Mouse (Mus musculus): ENCODE results near the gene E330017A01Rik.

E330017A01Rik gene

DNA sequence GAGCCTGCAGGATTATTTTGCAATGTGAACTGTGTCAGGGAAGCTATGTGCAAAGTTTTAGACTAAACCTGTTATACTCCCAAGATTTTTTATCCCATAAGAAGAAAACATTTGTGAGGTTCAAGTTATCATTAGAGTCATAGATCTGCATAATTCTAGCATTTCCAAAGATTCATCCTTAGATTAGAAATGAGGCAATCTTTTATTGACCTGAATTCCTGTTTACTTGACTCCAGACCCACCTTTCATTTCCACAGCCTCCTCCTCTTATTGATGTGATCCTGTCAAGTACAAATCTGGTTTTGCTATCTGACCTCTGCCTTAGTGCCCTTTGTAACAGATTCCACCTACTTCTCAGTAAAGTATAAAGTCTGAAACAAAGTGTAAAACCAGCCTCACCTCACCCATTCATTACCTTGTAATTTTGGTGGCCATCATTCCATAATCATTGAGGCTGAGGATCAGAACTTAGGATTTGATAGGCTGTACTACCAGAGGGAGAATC lies 23.8 kb upstream of the E330017A01Rik start:
- no peak for DNase-seq

DNA sequence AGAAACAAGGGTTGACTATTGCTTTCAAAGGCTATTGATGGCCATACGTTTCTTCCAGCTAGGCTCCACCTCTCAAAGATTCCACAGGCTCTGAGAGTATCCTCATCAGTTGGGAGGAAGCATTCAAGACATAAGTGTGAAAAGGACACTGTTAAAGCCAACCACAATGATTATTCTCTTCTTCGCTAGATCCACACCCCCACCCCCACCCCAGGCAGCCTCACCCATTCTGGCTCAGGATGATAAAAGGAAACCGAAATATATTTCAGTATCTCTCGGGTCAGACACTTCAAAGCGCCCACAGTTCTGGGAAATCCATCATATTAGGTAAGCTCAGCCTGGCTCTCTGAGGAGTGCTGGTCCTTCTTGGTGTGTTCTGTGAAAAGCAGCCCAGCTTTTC lies 23.3 kb upstream of the E330017A01Rik start:
- no peak for DNase-seq

DNA sequence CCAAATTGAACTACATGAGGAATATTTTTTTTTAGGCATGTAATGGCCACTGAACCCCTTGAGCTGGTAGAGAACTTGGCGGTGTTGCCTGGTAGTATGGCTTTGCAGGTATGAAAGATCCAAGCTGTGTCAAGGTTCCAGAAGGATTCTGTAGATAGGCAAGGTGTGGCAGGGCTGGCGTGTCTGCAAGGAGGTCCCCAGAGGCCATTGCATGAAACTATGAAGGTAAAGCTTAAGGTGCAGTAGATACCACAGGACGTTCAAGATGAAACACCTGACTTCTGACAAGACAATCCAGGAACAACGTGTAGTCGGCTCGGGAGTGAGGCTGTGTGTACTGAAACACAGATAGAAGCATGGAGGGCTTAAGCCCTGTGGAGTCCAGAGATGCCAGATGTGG lies 20.1 kb upstream of the E330017A01Rik start:
- DNase-seq = no peak

DNA sequence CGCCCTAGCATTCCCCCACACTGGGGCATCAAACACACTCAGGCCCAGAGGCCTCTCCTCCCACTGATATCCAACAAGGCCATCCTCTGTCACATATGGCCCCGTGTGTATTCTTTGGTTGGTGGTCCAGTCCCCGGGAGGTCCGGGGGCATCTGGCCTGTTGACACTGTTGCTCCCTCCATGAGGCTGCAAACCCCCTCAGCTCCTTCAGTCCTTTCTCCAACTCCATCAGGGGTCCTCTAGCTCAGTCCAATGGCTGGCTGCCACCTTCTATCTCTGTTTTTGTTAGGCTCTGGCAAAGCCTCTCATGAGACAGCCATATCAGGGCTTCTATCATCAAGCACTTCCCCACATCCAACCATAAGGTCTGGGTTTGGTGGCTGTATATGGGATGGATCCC lies 18.0 kb upstream of the E330017A01Rik start:
- no peak for DNase-seq

DNA sequence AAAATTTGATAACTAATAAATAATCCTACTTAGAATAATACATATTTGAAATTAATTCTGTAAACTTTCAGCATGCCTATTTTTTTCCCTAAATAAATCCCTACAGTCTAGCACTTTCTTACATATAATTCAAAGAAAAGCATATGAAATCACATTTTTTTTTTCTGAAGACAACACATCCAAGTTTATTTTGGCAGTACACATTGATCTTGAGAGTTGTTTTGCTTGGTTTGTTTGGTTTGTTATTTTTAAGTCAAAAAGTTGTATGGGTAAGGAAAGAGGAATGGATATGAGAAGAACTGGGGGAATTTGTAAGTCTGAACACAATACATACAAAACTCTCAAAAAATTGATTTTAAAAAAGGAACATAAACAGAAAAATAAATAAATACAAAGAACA lies 17.2 kb upstream of the E330017A01Rik start:
- no peak for DNase-seq

DNA sequence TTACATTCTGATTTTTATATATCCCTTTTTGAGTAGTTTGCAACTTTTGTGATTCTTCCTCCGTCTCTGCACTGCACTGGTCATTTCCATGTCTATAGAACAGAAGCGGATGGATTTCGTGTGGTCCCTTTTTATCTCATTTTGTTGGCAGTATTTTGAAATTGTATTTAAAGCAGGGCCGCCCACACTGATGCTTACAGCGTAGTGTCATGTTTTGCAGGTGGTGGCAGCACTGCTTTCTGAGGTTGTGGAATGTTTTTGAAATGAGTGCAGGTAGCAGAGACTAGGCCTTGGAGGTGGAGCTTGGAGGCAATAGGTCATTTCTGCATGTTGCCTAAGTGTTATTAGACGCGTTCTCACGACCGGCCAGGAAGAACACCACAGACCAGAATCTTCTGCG lies 11.4 kb upstream of the E330017A01Rik start:
- no peak for DNase-seq

DNA sequence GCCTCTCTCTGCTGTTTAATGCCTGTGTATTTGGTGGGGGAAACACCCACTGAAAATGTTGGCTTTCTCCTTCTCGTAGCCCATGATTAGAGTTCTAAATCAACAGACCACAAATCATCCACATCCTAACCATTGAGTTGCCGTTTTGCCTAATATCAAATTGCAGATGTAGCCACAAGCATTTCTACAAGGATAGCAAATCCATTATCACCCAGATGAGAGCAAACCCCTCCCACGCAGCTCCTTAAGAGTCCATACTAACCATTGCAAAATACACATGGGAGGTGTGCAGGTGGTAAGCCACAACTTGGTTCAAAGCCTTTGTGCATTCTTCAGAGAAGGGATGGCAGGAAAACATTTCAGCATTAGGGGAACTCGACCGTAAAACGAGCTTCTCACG lies 523 bp downstream of the E330017A01Rik start:
- no peak for DNase-seq

DNA sequence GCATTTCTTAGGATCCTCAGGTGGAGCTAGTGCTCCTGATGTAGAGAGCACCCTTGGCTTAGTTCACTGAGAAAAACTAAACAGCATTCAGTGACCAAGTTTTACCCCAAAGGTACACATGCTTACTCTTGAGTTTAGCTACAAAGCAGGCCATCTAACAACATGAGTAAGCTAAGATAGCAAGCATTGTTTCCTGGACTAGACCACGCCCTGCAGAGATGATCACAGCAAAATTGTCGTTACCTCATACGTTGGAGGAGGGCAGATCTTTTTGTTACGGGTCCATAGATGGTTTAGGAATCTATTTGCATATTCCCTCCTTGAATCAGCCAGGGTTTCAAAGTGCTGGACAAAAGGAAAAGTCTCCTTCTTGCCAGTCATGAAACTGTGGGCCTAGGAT lies 1.1 kb downstream of the E330017A01Rik start:
- DNase-seq = no peak

DNA sequence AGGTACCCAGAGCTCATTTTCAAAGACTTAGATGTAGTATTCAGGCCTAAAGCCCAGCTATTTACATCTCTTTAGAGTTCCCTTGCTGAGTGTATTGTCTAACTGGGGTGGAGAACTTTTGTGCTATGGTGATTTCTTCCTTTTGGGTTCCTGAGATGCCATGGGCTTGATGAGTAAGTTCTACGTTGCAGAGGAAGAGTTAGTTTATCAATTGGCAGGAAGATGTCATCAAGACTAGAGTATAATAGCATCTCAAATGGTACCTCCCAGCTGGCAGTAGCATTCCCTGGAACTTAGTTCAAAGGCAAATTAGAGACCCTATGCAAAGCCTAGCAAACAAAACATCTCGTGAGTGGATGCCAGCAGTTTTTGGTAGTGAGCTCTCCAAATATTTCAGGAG lies 2.7 kb downstream of the E330017A01Rik start:
- no peak for DNase-seq

DNA sequence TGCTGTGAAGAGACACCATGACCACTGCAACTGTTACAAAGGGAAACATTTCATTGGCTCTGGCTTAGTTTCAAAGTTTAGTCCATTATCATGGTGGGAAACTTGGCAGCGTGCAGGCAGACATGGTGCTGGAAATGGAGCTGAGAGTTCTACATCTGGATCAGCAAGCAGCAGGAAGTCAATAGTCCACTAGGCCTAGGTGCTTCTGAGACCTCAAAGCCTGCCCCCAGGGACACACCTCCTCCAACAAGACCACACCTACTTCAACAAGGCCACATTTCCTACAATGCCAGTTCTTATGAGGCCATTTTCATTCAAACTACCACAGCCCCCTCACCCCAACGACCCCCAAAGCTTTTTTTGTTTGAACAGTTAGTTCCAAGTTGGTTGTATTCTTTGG lies 8.8 kb downstream of the E330017A01Rik start:
- DNase-seq = no peak

DNA sequence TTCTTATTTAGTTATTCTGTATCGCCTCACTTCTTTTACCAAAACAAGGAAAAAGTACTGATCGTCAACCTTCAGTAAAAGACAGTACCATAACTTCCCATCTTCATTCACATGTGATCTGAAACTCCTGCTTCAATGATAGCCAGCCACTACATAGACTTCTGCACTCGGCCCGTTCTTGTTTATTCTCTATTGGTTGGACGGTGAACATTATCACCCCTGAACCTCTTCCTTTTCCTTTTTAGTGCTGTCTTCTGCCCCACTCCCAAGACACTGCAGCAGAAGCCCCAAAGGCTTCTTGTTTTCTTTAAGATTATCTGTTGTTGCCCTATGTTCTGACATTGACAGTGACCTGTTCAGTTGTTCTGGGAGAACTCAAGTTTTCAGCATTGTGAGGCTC lies 9.6 kb downstream of the E330017A01Rik start:
- no peak for DNase-seq

DNA sequence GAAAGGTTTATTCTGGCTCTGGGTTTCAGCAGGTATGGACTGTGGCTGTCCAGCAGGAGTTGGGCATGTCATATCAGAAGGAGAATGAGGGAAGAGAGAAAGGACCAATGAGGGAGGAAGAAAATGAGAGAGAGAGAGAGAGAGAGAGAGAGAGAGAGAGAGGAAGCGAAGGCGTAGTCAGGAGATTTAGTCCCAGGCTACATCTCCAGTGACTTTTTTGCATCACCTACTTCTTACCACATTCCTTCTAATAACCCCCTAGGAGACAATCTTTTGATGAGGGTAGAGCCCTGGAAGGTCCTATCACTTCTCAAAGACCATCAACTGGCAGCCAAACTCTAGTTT lies 10.2 kb downstream of the E330017A01Rik start:
- no peak for DNase-seq

DNA sequence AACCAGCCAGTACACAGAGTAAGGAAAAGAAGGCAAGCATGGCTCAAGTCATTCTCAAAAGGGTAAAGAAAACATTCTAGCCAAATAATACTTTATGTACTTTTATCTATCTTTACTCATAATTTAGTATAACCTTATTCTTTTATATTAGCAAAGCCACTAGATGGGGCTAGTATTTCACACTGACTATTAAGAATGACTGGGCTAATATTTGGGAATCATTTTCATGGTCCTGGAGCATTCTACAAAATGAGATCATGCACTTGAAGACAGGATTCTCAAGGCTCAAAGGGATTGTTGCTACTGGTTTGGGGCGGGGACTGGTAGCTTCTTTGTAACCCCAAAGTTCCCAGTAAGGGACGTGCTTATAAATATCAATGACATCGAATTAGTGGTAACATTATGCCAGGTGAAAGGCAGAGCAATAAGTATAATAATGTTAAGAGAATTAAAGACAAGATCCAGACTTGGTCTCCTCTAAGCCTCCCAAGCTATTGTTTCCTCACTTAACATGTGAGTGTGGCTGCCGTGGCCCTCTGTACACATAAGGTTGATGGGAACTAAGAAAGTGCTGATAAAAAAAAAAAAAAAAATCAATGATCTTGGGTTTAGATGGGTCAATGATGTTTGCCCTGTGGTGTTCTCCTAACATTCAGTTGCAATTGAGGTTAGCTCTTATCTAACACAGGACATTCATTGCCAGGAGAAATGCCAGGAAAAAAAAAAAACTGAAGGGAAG lies 10.8 kb downstream of the E330017A01Rik start:
- no peak for DNase-seq

DNA sequence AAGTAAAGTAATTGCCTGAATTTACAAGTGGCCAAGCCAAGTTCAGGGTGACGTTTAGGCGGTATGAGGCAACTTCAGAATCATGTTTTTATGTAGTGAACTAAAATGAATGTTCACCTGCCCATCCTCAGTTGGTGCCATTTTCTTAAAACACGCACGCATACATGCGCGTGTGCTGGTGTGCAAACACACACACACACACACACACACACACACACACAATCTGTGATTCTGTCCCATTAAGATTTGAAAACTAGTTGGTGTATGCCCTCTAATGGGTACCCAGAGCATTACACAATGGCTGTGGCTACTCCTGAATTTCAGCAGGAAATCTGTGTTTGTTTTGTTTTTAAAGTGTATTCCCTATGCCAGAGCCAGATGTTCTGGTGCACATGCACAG lies 14.6 kb downstream of the E330017A01Rik start:
- DNase-seq = peak; percentile 64

DNA sequence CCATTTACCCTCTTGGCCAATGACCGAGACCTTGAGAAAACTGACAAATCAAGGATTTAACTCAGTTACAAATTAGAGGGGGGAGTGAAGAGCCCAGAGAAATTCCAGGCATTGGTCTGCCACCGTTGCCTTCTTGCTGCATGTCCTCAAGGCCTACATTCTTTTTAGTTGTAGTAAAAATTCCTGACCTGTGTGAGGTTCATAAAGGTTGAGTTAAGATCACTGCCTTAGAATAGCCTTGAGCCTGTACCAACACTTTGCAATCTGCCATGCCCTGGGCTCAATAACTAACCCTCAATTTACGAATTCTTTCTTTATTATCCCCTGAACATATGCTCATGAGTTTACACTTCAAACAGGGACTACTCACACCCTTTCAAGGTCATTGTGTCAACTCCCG lies 15.4 kb downstream of the E330017A01Rik start:
- no peak for DNase-seq

DNA sequence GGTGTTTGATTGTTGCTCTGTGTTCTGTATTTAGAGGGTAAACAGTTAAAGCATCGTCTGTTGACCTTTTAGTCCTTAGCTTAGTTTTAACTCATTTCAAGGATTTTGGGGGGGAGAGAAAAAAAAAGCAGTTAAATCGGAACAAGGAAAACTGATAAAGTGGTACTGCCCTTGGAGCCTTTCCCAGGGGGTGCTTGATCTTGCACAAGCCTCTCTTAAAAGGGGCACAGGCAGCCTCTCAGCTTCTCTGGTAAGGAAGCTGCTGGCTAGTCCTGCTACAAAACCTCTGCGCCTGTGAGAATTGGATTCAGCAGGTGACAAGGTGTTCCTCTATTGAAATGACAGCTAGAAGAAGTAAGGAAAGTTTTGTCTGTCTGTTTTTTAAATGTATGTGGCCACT lies 16.2 kb downstream of the E330017A01Rik start:
- no peak for DNase-seq

DNA sequence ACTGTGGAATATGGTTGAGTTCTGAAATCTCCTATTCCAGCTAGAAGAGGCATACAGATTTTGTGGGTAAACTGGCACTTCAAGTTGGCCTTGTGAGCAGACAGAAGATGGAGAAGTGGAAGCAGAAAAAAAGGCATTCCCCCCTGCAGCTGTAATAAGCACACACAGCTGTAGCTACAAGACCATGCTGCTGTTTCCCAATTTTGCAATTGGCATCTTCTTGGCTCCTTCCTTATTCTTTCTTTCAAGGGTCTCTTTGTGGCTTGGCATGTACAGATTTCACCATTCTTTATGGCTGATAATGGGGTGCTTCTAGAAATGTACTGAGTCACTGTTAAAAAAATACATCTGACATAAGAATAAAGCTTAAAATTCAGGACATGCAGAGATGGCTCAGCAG lies 21.2 kb downstream of the E330017A01Rik start:
- DNase-seq = no peak

DNA sequence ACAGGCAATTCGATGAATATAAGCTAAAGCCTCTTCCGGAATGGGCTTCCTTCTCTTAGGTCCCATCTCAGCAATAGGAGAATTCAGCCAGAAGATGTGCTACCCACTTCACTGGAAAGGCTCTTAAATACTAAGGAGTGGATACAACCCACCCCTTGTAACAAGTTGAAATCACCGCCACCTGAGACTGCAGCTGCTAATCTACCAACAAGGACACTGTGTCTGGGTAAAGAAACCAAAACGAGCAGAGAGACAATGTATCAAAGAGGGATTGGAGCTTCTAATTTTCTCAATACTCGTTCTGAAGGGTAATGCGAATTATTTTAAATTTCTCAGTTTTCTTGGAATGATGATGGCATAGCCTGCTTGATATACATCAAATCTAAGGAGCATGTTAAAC lies 21.7 kb downstream of the E330017A01Rik start, which contains the start of gene Gm813:
Gm813 (minus strand) TSS at position 101 of the 400 bp plus-strand sequence.
- no peak for DNase-seq

DNA sequence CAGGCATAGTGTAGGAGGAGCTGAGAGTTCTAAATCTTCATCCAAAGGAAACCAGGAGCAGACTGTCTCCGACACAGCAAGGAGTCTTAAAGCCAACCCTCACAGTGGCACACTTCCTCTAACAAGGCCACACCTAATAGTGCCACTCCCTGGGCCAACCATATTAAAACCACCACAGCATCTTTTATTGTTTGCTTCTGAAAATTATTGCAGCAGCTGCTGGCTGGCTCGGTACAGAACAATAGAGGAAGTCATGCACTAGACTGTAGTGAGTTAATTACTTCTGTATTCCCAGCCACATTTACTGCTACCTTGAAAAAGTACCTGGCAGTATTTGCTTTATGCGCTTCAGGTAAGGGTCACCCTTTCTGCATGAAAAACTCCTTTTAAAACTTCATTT lies 25.6 kb downstream of the E330017A01Rik start:
- DNase-seq = no peak

DNA sequence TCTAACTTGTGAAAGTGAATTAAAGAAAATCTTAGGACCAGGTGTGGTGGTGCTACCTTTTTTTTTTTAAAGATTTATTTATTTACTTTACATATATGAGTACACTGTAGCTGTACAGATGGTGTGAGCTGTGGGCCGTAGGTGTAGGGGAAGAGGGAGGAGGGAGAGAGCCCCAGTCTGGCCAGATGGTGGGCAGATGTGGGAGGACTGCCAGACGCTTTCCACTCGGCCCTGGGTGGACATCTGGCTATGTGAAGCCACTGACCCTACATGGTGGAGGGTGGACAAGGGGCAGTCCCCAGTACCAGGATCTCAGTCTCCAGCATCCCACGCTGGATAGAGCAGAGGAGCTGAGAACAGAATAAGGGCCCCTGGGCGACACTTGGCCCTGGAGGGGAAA lies 31.4 kb downstream of the E330017A01Rik start:
- DNase-seq = no peak

DNA sequence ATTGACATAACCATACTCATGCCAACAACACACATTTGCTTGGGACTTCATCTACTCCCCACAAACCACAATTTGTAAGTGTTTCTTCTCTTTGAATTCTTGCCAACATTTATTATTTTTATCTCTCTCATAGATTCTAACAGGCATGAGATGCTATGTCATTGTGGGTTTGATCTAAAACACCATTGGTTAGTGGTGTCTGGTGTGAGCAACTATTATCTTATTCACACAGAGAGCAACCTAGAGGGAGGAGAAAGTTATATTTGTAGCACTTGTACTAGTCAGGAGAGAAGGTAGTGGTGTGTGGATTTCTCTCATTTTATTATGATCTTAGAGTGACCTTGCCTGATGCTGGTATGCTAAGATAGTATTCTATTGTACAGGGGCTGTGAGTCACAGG lies 33.9 kb downstream of the E330017A01Rik start:
- DNase-seq = no peak

DNA sequence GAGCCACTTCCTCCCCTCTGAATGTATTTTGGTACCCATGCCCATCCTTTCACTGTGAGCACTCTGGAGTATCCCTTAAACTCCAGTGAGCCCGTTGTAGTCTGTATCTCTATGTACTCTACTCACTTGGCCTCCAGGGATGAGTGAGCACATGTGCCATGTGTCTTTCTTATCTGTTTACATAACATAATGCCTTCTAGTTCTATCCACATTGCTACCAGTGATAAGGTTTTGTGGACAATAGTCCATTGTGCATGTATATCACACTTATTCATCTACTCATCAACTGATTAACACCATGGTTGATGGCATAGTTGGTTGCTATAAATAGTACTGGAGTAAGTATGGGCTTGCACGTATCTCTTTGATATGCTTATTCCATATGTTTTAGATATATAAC lies 34.7 kb downstream of the E330017A01Rik start:
- DNase-seq = no peak

DNA sequence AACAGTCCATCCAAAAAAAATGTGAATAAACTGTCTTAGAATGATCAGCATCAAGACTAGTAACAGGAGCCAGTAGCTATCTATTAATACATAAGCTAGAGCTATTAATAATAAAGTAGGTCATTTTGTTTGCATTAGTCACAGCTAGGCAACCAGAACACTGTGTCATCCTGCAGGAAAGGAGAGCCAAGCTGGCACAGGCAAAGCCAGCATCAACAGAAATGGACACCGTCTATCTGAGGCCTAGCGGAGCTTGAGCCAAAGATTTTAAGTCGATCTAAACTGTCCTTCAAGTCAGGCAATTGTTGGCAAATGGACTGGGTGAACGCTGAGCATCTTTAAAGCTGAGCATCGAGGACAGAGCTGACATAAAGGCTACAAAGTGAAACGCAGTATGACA lies 37.7 kb downstream of the E330017A01Rik start:
- no peak for DNase-seq

DNA sequence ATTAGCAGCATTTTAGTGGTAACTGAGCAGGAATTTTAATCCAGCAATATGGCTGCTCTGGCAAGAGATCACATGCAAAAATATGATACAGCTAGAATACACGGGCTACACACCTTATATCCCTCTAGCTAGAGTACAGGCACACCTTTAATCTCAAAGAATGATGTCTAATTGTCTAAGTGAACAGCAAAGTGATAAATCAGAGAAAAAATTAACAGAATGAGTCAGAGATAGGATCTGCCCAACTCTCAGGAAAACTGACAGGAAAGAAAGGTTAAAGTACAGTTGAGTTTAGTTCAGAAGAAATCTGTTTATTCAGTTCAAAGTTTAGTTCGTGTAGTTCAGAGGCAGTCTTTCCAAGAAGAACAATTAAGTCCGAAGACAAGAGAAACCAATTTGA lies 47.2 kb downstream of the E330017A01Rik start:
- no peak for DNase-seq

DNA sequence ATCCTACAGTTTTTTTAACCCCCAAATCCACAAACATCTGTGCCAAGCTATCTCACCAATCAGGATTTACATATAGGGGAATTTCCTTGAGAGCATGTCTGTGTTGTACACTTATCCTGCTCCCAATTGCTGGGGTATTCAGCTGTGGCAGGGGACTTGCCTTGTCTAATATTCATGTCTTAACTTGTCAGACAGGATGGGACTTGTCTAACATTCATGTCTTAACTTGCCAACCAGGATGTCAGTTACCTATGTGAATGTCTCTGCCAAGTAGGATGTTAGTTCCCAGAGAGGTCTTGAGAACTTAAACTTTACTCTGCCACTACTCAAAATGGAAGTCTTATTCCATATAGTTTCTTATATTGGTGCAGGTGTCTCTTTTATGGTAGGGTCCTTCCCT lies 49.1 kb downstream of the E330017A01Rik start:
- DNase-seq = no peak
